Mouse (Mus musculus): Measurements from ENCODE around the gene Pkhd1.
"Not testable (repeated sequence)": the region's sequence is repeated elsewhere in the genome, so short reads cannot be mapped to it uniquely, and the experiment has no call there.

The Pkhd1 gene

DNA sequence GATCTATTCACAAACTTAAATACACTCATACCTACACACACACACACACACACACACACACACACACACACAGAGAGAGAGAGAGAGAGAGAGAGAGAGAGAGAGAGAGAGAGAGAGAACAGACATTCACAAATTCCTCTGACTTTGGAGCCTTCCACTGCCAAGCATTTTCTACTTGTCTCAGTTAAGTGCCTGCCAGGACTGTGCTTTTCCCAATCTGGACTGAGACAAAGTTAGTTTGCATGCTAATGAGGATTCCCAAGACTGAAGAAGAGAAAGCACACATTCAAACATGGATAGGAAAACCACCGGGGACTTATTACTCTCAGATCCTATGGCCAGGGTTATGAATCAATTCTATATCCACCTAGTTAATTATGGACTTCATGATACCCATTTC, 118.9 kb downstream of the Pkhd1 start:
- in situ Hi-C loops (cut with MseI, MboI) = no loop called here

DNA sequence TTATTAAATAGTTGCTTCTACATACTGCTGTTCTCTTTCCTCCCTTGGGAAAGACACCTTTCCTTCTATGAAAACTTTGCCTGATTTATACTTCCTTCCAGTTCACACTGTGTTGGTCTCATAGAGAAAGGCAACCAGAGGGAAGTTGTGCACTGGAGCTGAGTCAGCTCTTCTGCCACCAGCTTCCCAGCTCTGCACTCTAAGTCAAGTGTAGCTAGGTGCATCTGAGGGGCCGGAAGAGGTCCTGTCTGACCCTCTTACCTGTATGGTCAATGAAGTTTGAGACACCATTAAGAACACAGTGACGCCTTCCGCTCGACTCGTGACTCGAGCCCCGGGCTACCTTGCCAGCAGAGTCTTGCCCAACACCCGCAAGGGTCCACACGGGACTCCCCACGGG, 131.8 kb downstream of the Pkhd1 start:
- in situ Hi-C loops (cut with MseI, MboI) = no loop called here

DNA sequence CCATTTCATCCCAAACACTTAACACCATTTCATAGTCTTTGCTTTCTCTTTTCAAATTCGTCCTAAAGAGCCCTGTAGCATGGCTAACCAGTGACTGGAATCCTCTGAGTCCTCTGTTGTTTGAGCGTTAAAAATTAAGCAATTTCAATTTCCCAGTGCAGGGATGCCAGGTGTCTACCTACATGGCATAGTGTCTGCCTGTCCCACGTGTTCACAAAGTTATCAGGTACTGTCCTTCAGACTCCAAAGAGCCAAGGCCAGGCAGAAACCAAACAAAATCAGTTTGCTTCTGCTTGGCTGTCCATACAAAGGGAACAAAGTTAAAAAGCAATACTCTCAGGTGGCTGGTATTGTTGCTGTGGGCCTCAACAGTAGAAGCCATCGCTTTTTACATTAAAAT, 136.0 kb downstream of the Pkhd1 start:
- in situ Hi-C loops (cut with MseI, MboI) = no loop called here

DNA sequence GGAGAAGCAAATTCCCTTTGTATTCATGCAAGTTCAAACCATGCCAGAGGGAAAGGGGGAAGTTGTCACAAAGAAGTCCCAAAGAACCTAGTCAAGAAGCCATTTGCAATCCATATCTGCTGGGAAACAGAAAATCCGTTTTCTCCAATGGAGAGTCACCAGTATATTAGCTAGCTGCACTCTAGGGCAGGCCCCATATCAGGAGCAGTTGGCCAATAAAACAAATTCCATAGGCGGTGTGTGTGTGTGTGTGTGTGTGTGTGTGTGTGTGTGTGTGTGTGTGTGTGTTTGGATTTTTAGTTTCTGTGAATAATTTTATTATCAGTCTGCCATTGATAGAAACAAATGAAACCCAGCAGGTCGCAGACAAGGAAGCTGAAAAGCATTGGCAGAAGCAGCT, 139.2 kb downstream of the Pkhd1 start:
- in situ Hi-C loops (cut with MseI, MboI) = no loop called here

DNA sequence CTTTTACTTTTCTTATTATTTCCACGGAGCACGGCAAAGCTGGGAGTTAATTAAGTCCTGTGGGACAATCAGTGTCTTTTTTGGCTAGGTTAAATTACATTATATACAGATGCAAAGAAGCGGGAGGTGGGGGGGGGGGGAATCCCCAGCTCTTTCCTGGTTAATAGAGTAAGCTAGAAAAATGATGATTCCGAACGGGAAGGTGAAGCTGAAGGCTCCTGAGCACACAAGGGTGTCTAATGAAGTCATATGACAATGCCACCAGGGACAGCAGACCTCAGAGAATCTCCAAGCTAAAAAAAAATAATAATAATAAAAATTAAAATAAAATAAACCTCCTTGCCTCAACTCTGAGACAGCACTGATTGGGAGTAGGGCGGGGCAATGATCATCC, 139.6 kb downstream of the Pkhd1 start:
- in situ Hi-C loops (cut with MseI, MboI) = no loop called here

GRCm38 (mm10) chr1:20477561-20478265, 140.2 kb downstream of the Pkhd1 start:
- in situ Hi-C loops (cut with MseI, MboI) = no loop called here

DNA sequence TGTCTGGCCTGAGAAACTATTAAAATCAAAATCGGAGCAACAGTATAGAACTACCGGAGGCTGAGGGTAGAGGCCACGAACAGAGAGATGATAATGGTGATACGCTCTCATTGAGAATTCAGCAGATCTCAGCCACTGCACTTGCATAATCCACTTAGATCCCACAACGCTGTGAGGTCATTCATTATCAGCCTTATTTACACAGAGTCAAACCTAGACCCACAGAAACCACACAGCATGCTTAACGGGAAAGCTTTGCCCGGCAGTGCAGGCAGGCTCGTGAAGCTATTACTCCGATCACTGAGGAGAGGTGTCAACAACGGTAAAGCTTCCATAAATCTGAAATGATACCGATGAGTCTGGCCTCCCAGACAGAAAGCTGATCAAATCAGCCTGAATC, 147.1 kb downstream of the Pkhd1 start:
- in situ Hi-C loops (cut with MseI, MboI) = no loop called here

GRCm38 (mm10) chr1:20470317-20470716, 147.5 kb downstream of the Pkhd1 start:
- in situ Hi-C loops (cut with MseI, MboI) = no loop called here

DNA sequence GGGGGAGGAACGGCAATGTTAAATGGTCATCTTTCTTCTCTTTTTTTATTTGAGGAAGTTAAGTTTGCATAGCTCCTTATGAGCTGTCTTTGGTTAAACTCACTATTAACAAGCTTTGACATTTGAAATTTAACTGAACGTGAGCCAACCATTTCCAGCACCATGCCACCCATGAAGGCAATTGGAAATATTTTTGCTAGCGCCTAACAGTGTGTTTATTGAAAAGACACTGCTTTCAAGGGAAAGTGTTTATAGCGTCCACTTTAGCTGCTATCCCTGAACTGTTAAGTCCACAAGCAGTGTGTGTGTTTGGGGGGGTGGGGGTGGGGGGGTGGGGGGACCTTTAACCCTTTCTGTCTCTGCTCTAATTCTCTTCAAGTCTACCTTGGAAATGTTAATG, 151.4 kb downstream of the Pkhd1 start:
- in situ Hi-C loops (cut with MseI, MboI) = no loop called here

DNA sequence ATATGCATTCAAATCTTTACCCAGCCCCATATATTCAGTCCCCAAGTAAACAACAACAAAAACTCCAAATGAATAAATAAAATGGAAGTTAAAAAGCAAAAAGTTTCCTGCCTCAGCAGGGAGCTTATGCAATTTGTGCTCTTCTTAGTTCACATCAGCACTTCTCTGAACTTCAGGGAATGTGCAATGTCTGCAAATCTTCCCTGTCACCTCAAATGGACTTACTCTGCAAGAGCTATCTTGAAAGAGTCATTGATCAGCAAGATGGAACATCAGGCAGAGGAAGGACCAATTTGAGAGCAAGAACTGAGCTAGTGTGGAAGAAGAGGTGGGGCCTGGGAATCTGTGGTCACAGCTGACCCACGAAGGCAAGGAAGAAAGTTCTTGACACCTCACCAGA, 163.2 kb downstream of the Pkhd1 start:
- in situ Hi-C loops (cut with MseI, MboI) = no loop called here

- in situ Hi-C loops (cut with MseI, MboI) = no loop called here
Observed at GRCm38 (mm10) chr1:20450074-20450473, 167.8 kb downstream of the Pkhd1 start.

GRCm38 (mm10) chr1:20432026-20432425, 185.8 kb downstream of the Pkhd1 start:
- in situ Hi-C loops (cut with MseI, MboI) = not testable (repeated sequence)

GRCm38 (mm10) chr1:20429056-20429394, 188.8 kb downstream of the Pkhd1 start:
- in situ Hi-C loops (cut with MseI, MboI) = no loop called here

GRCm38 (mm10) chr1:20428370-20429055, 189.4 kb downstream of the Pkhd1 start:
- in situ Hi-C loops (cut with MseI, MboI) = no loop called here

GRCm38 (mm10) chr1:20409411-20409967, 208.4 kb downstream of the Pkhd1 start:
- in situ Hi-C loops (cut with MseI, MboI) = no loop called here

GRCm38 (mm10) chr1:20398319-20398718, 219.5 kb downstream of the Pkhd1 start:
- in situ Hi-C loops (cut with MseI, MboI) = no loop called here

- in situ Hi-C loops (cut with MseI, MboI) = no loop called here
Observed at GRCm38 (mm10) chr1:20364437-20364836, 253.4 kb downstream of the Pkhd1 start.

DNA sequence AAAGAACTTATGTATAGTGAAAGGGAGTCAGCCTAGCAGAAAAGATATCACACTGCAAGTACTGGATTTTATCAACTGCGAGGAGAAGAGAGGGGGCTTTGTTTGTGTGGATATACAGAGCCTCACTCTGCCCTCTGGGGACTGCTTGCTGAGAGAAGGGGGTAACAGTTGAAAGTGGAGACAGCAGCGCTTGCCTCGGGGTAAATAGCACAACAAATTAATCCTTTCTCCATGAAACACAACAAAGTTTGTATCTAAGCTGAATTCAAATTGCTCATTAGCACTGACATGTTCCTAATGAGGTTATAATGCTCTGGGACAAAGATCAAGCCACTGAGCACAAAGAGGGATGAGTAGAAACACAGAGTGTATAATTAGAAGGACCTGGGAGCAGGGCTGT, 273.2 kb downstream of the Pkhd1 start:
- in situ Hi-C loops (cut with MseI, MboI) = no loop called here

DNA sequence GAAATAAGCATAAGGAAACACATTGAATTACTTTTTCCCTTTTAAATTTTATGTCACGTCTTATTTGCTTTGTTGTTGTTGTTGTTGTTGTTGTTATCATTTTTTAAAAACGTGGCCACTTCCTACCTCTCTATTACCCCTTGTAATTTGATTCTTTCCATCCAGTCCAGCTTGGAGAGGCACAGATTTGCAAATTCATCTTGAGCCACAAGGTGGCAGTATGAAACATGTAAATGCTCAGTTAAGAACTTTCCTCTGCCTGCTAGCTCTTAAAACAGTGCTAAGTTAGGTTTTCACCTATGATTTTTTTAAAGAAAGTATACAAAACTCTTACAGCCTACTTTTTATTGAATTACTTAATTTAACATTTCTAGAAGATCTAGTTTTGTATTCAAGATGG, 306.4 kb downstream of the Pkhd1 start:
- in situ Hi-C loops (cut with MseI, MboI) = loop anchor here (5.0 to 25.0 kb wide), 2 partner anchors 201 kb away; no protein-coding TSS in a partner anchor

DNA sequence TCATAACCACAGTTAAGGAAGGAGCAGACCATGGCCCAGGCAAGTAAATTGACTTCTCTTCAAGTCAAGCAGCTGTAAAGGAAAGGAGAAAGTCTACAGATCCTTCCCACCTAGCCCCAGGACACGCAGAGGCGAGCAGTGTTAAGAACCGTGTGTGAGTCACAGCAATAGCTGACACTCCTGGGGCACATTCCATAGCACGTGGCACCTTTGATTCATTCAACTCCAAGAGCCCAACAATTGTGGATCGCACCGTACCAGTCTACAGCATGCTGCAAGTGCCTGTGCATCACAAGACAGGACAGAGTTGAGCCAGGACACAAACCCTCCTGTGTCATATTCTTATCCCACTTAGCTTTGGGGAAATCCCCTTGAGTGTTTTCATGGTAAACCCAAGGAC, 306.9 kb downstream of the Pkhd1 start:
- in situ Hi-C loops (cut with MseI, MboI) = loop anchor here (5.0 to 25.0 kb wide), 2 partner anchors 201 kb away; no protein-coding TSS in a partner anchor

- in situ Hi-C loops (cut with MseI, MboI) = loop anchor here in 1 of 2 experiments (25.0 kb wide), 1 partner anchor 206 kb away; no protein-coding TSS in a partner anchor
Observed at GRCm38 (mm10) chr1:20306116-20306515, 311.7 kb downstream of the Pkhd1 start.

DNA sequence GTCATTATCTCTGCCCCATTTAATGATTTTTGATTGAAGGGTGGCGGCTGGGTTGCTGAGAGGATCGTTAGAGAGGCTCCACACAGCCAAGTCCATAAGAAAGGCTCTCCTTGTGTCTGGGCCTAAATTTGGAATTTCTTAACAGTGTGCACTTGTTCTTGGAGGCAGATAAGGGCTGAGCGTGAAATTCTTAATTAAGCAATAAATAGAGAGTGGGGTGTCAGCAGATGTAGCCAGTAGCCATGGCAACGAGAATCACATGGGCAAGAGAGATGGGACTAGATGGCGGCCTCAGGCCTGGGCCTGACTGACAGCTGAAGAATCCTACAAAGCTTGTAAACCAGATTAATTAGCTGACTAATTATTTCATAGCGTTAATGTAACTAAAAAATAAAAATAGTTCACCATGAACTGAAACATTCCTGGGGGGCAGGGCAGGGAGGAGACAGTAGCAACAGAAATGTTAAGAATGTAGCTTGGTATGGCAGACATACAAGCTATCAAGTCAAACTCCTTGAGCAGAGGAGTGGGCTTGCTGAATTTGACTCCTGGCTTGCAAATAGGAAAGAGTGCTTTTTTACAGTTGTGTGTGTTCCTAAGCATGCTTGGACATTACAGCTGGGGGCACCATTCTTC, 314.8 kb downstream of the Pkhd1 start:
- in situ Hi-C loops (cut with MseI, MboI) = loop anchor here in 1 of 2 experiments (25.0 kb wide), 1 partner anchor 209 kb away; no protein-coding TSS in a partner anchor
